ENCODE assay signal across 10 mouse cellular contexts in the genomic region with DNA sequence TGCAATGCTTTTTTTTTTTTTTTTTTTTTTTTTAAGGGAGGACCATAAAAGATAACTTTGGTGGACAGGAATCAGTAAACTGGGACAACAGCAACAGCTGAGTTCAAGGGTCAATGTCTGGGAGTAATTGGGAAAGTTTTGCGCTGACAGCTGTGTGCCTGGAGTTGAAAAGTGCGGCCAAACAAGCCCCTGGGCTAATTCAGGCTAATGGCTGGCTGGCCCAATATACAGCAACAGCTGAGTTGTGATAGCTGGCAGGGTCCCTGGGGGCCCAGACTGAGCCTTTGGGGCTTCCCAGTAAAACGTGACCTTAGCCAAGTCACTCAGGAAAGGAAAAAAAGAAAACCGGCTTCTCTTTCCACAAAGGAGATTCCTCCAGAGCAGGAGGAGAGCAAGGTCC. TPM values are rescaled to one million over a fixed set of nuclear protein-coding genes. Genes with fewer than 3 reads are reported as not detected.
DNase-seq lines count a peak whose midpoint lies in the region; ATAC-seq lines count a peak whose summit lies in the region.
"Had no signal": no experiment of that assay in that cellular context is flagged by ENCODE, and none has a peak within 500 bp of the region (broad histone marks: within the 10 kb centered on the region; RNA-seq: fewer than 3 reads in every experiment).

No protein-coding gene starts in this region.

- no peak for ATAC-seq in embryonic facial prominence, embryonic 11.5 days (replicated peaks; ENCODE audit: insufficient number of reproducible peaks, low FRiP score, low TSS enrichment, low read depth)
- no peak for ATAC-seq in heart, embryonic 16.5 days (replicated peaks; ENCODE audit: extremely low read depth, insufficient read depth, low FRiP score)
- ATAC-seq in limb, embryonic 11.5 days (ENCODE audit: insufficient number of reproducible peaks, low FRiP score, low TSS enrichment, low read depth): no peak
- no peak for ATAC-seq in midbrain, embryonic 15.5 days (replicated peaks)

- H3K4me2 ChIP-seq in embryonic facial prominence, embryonic 11.5 days (ENCODE audit: low read depth, low read length): no peak overlapping the region; the same call in 1 of the 2 replicates
- peak overlapping the region; percentile 90 for H3K4me2 ChIP-seq in heart, embryonic 16.5 days (ENCODE audit: low read depth, low read length)
- peak overlapping the region; percentile 96 for H3K4me2 ChIP-seq in limb, embryonic 11.5 days (ENCODE audit: low read depth, severe bottlenecking)
- H3K4me2 ChIP-seq in midbrain, embryonic 15.5 days: no peak overlapping the region

- H3K27ac ChIP-seq in embryonic facial prominence, embryonic 11.5 days (replicated peaks; ENCODE audit: low read depth, low read length): no peak overlapping the region
- peak overlapping the region; percentile 79 for H3K27ac ChIP-seq in heart, embryonic 16.5 days (ENCODE audit: low read length)
- peak overlapping the region; percentile 71; the same call in 1 of the 2 replicates for H3K27ac ChIP-seq in limb, embryonic 11.5 days (replicated peaks; ENCODE audit: low read depth, low read length)
- no peak overlapping the region for H3K27ac ChIP-seq in midbrain, embryonic 15.5 days

- H3K36me3 ChIP-seq in embryonic facial prominence, embryonic 11.5 days (replicated peaks; ENCODE audit: control insufficient read depth, insufficient read depth, low read depth, low read length): no peaks in the 10 kb centered on the region
- no peaks in the 10 kb centered on the region for H3K36me3 ChIP-seq in heart, embryonic 16.5 days (ENCODE audit: control insufficient read depth, insufficient read depth)
- no peaks in the 10 kb centered on the region for H3K36me3 ChIP-seq in limb, embryonic 11.5 days (ENCODE audit: control insufficient read depth, insufficient read depth, low read length)
- no peaks in the 10 kb centered on the region for H3K36me3 ChIP-seq in midbrain, embryonic 15.5 days (replicated peaks)

- H3K4me1 ChIP-seq in embryonic facial prominence, embryonic 11.5 days (ENCODE audit: control insufficient read depth, insufficient read depth, low read length): peaks cover 3% of the 10 kb centered on the region; the same call in 1 of the 2 replicates
- 0 out of 2 replicates have a peak, but pooled peaks cover 3% of the 10 kb centered on the region for H3K4me1 ChIP-seq in heart, embryonic 16.5 days (ENCODE audit: control insufficient read depth, insufficient read depth, low read length)
- peaks cover 25% of the 10 kb centered on the region for H3K4me1 ChIP-seq in limb, embryonic 11.5 days (ENCODE audit: control insufficient read depth, insufficient read depth, low read length)
- H3K4me1 ChIP-seq in midbrain, embryonic 15.5 days: peaks cover 16% of the 10 kb centered on the region

- no peaks in the 10 kb centered on the region for H3K9me3 ChIP-seq in embryonic facial prominence, embryonic 11.5 days (replicated peaks; ENCODE audit: control insufficient read depth, low read length)
- H3K9me3 ChIP-seq in heart, embryonic 16.5 days (replicated peaks; ENCODE audit: control insufficient read depth, low read length): no peaks in the 10 kb centered on the region
- H3K9me3 ChIP-seq in limb, embryonic 11.5 days (ENCODE audit: control insufficient read depth, low read length): no peaks in the 10 kb centered on the region
- no peaks in the 10 kb centered on the region for H3K9me3 ChIP-seq in midbrain, embryonic 15.5 days

- H3K9ac ChIP-seq in embryonic facial prominence, embryonic 11.5 days (replicated peaks; ENCODE audit: low read length): no peak overlapping the region
- H3K9ac ChIP-seq in heart, embryonic 16.5 days (ENCODE audit: low read length): no peak overlapping the region; the same call in 1 of the 2 replicates
- no peak overlapping the region for H3K9ac ChIP-seq in limb, embryonic 11.5 days (ENCODE audit: low read length)
- H3K9ac ChIP-seq in midbrain, embryonic 15.5 days: no peak overlapping the region

- WGBS in embryonic facial prominence, embryonic 11.5 days: 6% methylated on average over 4 of the region's 4 CpGs
- 45% methylated on average over 4 of the region's 4 CpGs for WGBS in heart, embryonic 16.5 days
- WGBS in limb, embryonic 11.5 days: 3% methylated on average over 4 of the region's 4 CpGs
- 59% methylated on average over 4 of the region's 4 CpGs for WGBS in midbrain, embryonic 15.5 days

- H3K27me3 ChIP-seq in embryonic facial prominence, embryonic 11.5 days (ENCODE audit: control insufficient read depth, insufficient read depth, low read length): peaks cover 7% of the 10 kb centered on the region; the same call in 1 of the 2 replicates
- peaks cover 30% of the 10 kb centered on the region for H3K27me3 ChIP-seq in heart, embryonic 16.5 days (ENCODE audit: control insufficient read depth, insufficient read depth, low read length)
- 0 out of 2 replicates have a peak, but pooled peaks cover 5% of the 10 kb centered on the region for H3K27me3 ChIP-seq in limb, embryonic 11.5 days (ENCODE audit: control insufficient read depth, insufficient read depth, low read length)
- peaks cover 27% of the 10 kb centered on the region for H3K27me3 ChIP-seq in midbrain, embryonic 15.5 days (replicated peaks)

- no peak overlapping the region for H3K4me3 ChIP-seq in embryonic facial prominence, embryonic 11.5 days (ENCODE audit: low read depth, low read length)
- H3K4me3 ChIP-seq in heart, embryonic 16.5 days (ENCODE audit: low read length): peak overlapping the region; percentile 68; the same call in 1 of the 2 replicates
- no peak overlapping the region; the same call in 1 of the 2 replicates for H3K4me3 ChIP-seq in limb, embryonic 11.5 days (ENCODE audit: low read depth, low read length)
- H3K4me3 ChIP-seq in midbrain, embryonic 15.5 days: no peak overlapping the region

- peak; percentile 79 for DNase-seq in adipocyte (ENCODE audit: low spot score)
- peak; percentile 75 for DNase-seq in embryonic facial prominence, embryonic 11.5 days (ENCODE audit: low spot score)
- peak; percentile 71 for DNase-seq in limb, embryonic 11.5 days (ENCODE audit: low spot score)
- DNase-seq in frontal cortex, postnatal 10 days (ENCODE audit: low spot score in 2 of 2): no peak
- no peak for DNase-seq in ovary, postnatal 10 days (ENCODE audit: low spot score)
- DNase-seq in cerebellum, postnatal 36 days: no peak
- DNase-seq: cerebellum, postnatal 10 days; layer of hippocampus, postnatal 36 days had no signal

RNA-seq across cellular contexts. Expression of gene Ramp2, which starts 0.8 kb away (rescaled TPM):
- 64.8 and 69.3 TPM in 2 replicates for polyA plus RNA-seq in embryonic facial prominence, embryonic 11.5 days (2014; fragmentation: Nextera tagmentation; extraction: Ambion mirVana)
- polyA plus RNA-seq in heart, embryonic 16.5 days (2015; fragmentation: Nextera tagmentation; extraction: Ambion mirVana): 203 and 204 TPM in 2 replicates
- polyA plus RNA-seq in limb, embryonic 11.5 days (2014; fragmentation: Nextera tagmentation; extraction: Ambion mirVana): 60.4 and 67.2 TPM in 2 replicates
- polyA plus RNA-seq in midbrain, embryonic 15.5 days (2015; fragmentation: Nextera tagmentation; extraction: Ambion mirVana): 86.5 and 103 TPM in 2 replicates

RNA-seq across cellular contexts. Expression of gene Vps25, which starts 8.4 kb away (rescaled TPM):
- 114 and 117 TPM in 2 replicates for polyA plus RNA-seq in embryonic facial prominence, embryonic 11.5 days (2014; fragmentation: Nextera tagmentation; extraction: Ambion mirVana)
- 105 and 107 TPM in 2 replicates for polyA plus RNA-seq in heart, embryonic 16.5 days (2015; fragmentation: Nextera tagmentation; extraction: Ambion mirVana)
- polyA plus RNA-seq in limb, embryonic 11.5 days (2014; fragmentation: Nextera tagmentation; extraction: Ambion mirVana): 111 and 120 TPM in 2 replicates
- 123 and 124 TPM in 2 replicates for polyA plus RNA-seq in midbrain, embryonic 15.5 days (2015; fragmentation: Nextera tagmentation; extraction: Ambion mirVana)

RNA-seq across cellular contexts. Expression of gene Wnk4, which starts 15.3 kb away (rescaled TPM):
- 2.4 and 3.5 TPM in 2 replicates for polyA plus RNA-seq in embryonic facial prominence, embryonic 11.5 days (2014; fragmentation: Nextera tagmentation; extraction: Ambion mirVana)
- polyA plus RNA-seq in heart, embryonic 16.5 days (2015; fragmentation: Nextera tagmentation; extraction: Ambion mirVana): 6.8 and 7.3 TPM in 2 replicates
- 7.0 and 8.1 TPM in 2 replicates for polyA plus RNA-seq in limb, embryonic 11.5 days (2014; fragmentation: Nextera tagmentation; extraction: Ambion mirVana)
- polyA plus RNA-seq in midbrain, embryonic 15.5 days (2015; fragmentation: Nextera tagmentation; extraction: Ambion mirVana): 7.7 and 10.7 TPM in 2 replicates

RNA-seq across cellular contexts. Expression of gene Ezh1, which starts 18.8 kb away (rescaled TPM):
- 11.6 and 12.4 TPM in 2 replicates for polyA plus RNA-seq in embryonic facial prominence, embryonic 11.5 days (2014; fragmentation: Nextera tagmentation; extraction: Ambion mirVana)
- 14.7 and 17.1 TPM in 2 replicates for polyA plus RNA-seq in heart, embryonic 16.5 days (2015; fragmentation: Nextera tagmentation; extraction: Ambion mirVana)
- 12.7 and 13.4 TPM in 2 replicates for polyA plus RNA-seq in limb, embryonic 11.5 days (2014; fragmentation: Nextera tagmentation; extraction: Ambion mirVana)
- polyA plus RNA-seq in midbrain, embryonic 15.5 days (2015; fragmentation: Nextera tagmentation; extraction: Ambion mirVana): 27.4 and 30.7 TPM in 2 replicates

RNA-seq across cellular contexts. Expression of gene Cntd1, which starts 33.7 kb away (rescaled TPM):
- 1.6 and 1.8 TPM in 2 replicates for polyA plus RNA-seq in embryonic facial prominence, embryonic 11.5 days (2014; fragmentation: Nextera tagmentation; extraction: Ambion mirVana)
- 0.87 and 0.91 TPM in 2 replicates for polyA plus RNA-seq in heart, embryonic 16.5 days (2015; fragmentation: Nextera tagmentation; extraction: Ambion mirVana)
- polyA plus RNA-seq in limb, embryonic 11.5 days (2014; fragmentation: Nextera tagmentation; extraction: Ambion mirVana): 1.3 and 1.8 TPM in 2 replicates
- polyA plus RNA-seq in midbrain, embryonic 15.5 days (2015; fragmentation: Nextera tagmentation; extraction: Ambion mirVana): 0.93 and 1.3 TPM in 2 replicates

Comparison
In these comparisons a context has a peak if more than half of its experiments do, and no peak if none do; other contexts are left out.
1. DNase-seq: peak in adipocyte (single experiment), embryonic facial prominence, embryonic 11.5 days (single experiment) and limb, embryonic 11.5 days (single experiment); none in frontal cortex, postnatal 10 days (0 of 2), ovary, postnatal 10 days (single experiment) and cerebellum, postnatal 36 days (0 of 2).
2. H3K27ac ChIP-seq: peak in heart, embryonic 16.5 days (single experiment) and limb, embryonic 11.5 days (single experiment); none in embryonic facial prominence, embryonic 11.5 days (single experiment) and midbrain, embryonic 15.5 days (single experiment).
3. H3K4me2 ChIP-seq: peak in heart, embryonic 16.5 days (single experiment) and limb, embryonic 11.5 days (single experiment); none in embryonic facial prominence, embryonic 11.5 days (single experiment) and midbrain, embryonic 15.5 days (single experiment).